9 mouse cellular contexts compared by ENCODE assay signal in the genomic region with DNA sequence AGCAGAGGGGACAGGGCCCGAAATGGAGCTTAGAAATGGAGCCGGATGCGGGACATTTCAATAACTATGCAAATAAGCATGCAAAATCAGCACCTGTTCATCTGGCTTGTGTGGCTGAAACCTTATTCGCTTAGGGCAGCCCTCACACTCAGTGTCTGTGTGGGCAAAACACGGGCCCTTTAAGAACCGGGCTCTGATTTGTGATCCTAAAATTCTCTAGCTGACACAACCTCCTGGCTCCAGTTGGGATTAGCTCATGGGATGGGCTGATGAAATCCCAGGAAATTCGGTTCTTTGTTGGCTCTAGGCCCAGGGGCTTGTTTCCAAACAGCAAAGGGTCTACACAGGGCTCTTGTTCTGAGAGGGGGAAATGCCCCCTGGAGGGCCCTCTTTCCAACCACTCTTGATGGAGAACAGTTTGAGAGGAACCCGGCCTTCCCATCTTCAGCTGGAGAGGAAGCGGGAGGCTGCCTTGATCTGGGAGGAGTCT. TPM values are rescaled to one million over a fixed set of nuclear protein-coding genes. Genes with fewer than 3 reads are reported as not detected.
A peak's percentile ranks its signal among the peaks of the same experiment; 100 is the strongest.
DNase-seq lines count a peak whose midpoint lies in the region; TF ChIP-seq lines count a peak whose summit lies in the region.
"Had no signal": no experiment of that assay in that cellular context is flagged by ENCODE, and none has a peak within 500 bp of the region (broad histone marks: within the 10 kb centered on the region; RNA-seq: fewer than 3 reads in every experiment).

No protein-coding gene starts in this region.

- H3K9me3 ChIP-seq in E14TG2a.4 (ENCODE audit: low read length) = no peaks in the 10 kb centered on the region

- peaks cover 5% of the 10 kb centered on the region; the same call in 1 of the 2 replicates for H3K27me3 ChIP-seq in E14TG2a.4 (ENCODE audit: insufficient read depth, low read length)

- peak overlapping the region; percentile 66 for H3K4me3 ChIP-seq in E14TG2a.4 (replicated peaks; ENCODE audit: low read length)
- H3K4me3 ChIP-seq: erythroblast, embryonic 14.5 days had no signal

- no peak for TF ChIP-seq CTCF in E14TG2a.4 (conservative IDR thresholded peaks at IDR 0.05; ENCODE audit: low read length)

- H3K4me1 ChIP-seq in E14TG2a.4 (replicated peaks; ENCODE audit: low read depth, low read length) = peaks cover 71% of the 10 kb centered on the region

- intact Hi-C loops in heart, postnatal 25 days (cut with DNase I) = no loop called here

- peak; percentile 53 for DNase-seq in adrenal gland, adult 2 months
- no peak for DNase-seq in adrenal gland, postnatal 25 days
- DNase-seq in fibroblast of lung, adult 2 months (ENCODE audit: low read depth) = peak; percentile 85
- peak; percentile 73 for DNase-seq in heart, postnatal 25 days (ENCODE audit: low spot score)
- peak; percentile 90 for DNase-seq in lung, postnatal 10 days
- DNase-seq in frontal cortex, postnatal 14 days (ENCODE audit: low spot score in 2 of 2) = no peak
- no peak for DNase-seq in ovary, postnatal 36 days (ENCODE audit: low spot score)

- peaks cover 22% of the 10 kb centered on the region for H3K36me3 ChIP-seq in E14TG2a.4 (ENCODE audit: insufficient read depth, low read length)

RNA-seq across cellular contexts. Expression of a gene that starts 10.2 kb away (rescaled TPM):
- total RNA-seq in adrenal gland, adult 2 months (2021) = 10 to 100 TPM; 26.3 to 33.3 TPM
- polyA plus RNA-seq in adrenal gland, adult 2 months (2012; rRNA removed) = 35.9 and 37.5 TPM in 2 replicates
- 35.4 and 35.9 TPM in 2 replicates for total RNA-seq in adrenal gland, postnatal 25 days (2021)
- 10 to 100 TPM; 42.6 to 51.8 TPM for total RNA-seq in heart, postnatal 25 days (2021)

RNA-seq across cellular contexts. Expression of a gene that starts 37.0 kb away (rescaled TPM):
- not detected for total RNA-seq in adrenal gland, adult 2 months (2021)
- not detected in 2 replicates for polyA plus RNA-seq in adrenal gland, adult 2 months (2012; rRNA removed)
- total RNA-seq in adrenal gland, postnatal 25 days (2021) = not detected in 2 replicates
- not detected for total RNA-seq in heart, postnatal 25 days (2021)
- polyA plus RNA-seq: erythroblast, embryonic 14.5 days had no signal

RNA-seq across cellular contexts. Expression of a gene that starts 40.3 kb away (rescaled TPM):
- 100 to 1,000 TPM; 178 to 218 TPM for total RNA-seq in adrenal gland, adult 2 months (2021)
- 110 and 151 TPM in 2 replicates for polyA plus RNA-seq in adrenal gland, adult 2 months (2012; rRNA removed)
- 199 and 214 TPM in 2 replicates for total RNA-seq in adrenal gland, postnatal 25 days (2021)
- 10 to 100 TPM; 80.7 to 93.3 TPM for total RNA-seq in heart, postnatal 25 days (2021)

Comparison
In these comparisons a context has a peak if more than half of its experiments do, and no peak if none do; other contexts are left out.
1. DNase-seq: peak in adrenal gland, adult 2 months (single experiment), fibroblast of lung, adult 2 months (single experiment), heart, postnatal 25 days (single experiment) and lung, postnatal 10 days (single experiment); none in adrenal gland, postnatal 25 days (single experiment), frontal cortex, postnatal 14 days (0 of 2) and ovary, postnatal 36 days (single experiment).